Mouse (Mus musculus) liver, postnatal 0 days (tissue): ENCODE results near the gene Ptpn5.

Experiments
- CTCF ChIP-seq: sonication (generic); IDR thresholded peaks from 2 replicates; pipeline ENCODE4 v1.5.1; 2016; ENCODE audit warnings: antibody characterized with exemption, low read depth
- EP300 ChIP-seq: IDR thresholded peaks from 2 replicates; pipeline ENCODE4 v1.6.1; 2016; ENCODE audit warnings: antibody characterized with exemption, low read depth, mild to moderate bottlenecking

DNA sequence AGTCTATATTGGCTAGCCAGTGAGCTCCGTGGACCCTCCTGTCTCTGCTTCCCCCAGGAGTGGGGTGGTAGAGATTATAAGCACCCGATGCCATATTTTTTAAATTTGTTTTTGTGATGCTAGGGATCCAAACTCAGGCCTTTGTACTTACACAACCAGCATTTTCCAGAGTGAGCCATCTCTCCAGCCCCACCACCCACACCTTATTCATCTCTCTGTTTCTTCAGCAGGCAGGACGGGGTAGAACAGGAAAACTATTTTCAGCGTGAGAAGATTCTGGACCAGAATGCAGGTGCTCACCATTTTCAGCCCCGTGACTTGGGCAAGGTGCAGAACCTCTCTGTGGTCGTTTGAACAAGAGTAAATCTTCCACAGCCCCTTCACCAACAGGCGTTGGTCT is 34.2 kb downstream of the Ptpn5 start:
- TF ChIP-seq CTCF = no peak
- no peak for TF ChIP-seq EP300
